Mouse (Mus musculus) monocyte, adult 2 months (primary cell): Measurements from ENCODE around the gene 2610002M06Rik.

ENCODE experiments used
- DNase-seq, 2 experiments: peaks; one replicate each; pipeline ENCODE4 v3.0.0; 2022; ENCODE audit warnings: low spot score in 2 of 2, low read depth in 1 of 2

Gene 2610002M06Rik

GRCm38 (mm10) chrX:107816218-107816554 lies at the start of gene 2610002M06Rik:
Gene 2610002M06Rik, minus strand, starts transcription at chrX:107816334.
- DNase-seq = peak; percentile 45 to 73

- DNase-seq = no peak
These were observed 42.0 kb upstream of the 2610002M06Rik start for GRCm38 (mm10) chrX:107858165-107858564.

GRCm38 (mm10) chrX:107816726-107817125 lies 592 bp upstream of the 2610002M06Rik start:
- DNase-seq = no peak

GRCm38 (mm10) chrX:107815502-107816217 lies 474 bp downstream of the 2610002M06Rik start:
- DNase-seq = no peak

DNA sequence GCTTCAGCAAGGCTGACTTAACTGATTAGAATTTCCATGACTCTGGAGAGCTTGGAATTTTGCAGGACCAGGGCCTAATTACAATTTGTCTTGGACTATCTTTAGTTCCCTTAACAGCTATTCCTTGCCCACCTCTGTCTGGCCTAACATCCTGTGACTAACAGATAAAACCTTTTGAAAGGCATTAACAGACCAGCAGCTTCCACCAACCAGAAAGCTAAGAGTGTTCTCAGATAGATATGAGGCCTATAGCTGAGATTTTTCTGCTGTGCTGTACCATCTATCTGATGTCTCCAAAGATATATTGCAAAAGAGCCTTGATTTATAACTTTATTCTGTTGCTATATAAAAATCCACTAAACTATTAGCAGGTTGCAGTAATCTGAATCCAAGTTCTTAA lies 4.0 kb downstream of the 2610002M06Rik start:
- no peak for DNase-seq

- DNase-seq = no peak
These were observed 19.2 kb downstream of the 2610002M06Rik start for GRCm38 (mm10) chrX:107796919-107797318.

GRCm38 (mm10) chrX:107795785-107796184 lies 20.3 kb downstream of the 2610002M06Rik start:
- no peak for DNase-seq

DNA sequence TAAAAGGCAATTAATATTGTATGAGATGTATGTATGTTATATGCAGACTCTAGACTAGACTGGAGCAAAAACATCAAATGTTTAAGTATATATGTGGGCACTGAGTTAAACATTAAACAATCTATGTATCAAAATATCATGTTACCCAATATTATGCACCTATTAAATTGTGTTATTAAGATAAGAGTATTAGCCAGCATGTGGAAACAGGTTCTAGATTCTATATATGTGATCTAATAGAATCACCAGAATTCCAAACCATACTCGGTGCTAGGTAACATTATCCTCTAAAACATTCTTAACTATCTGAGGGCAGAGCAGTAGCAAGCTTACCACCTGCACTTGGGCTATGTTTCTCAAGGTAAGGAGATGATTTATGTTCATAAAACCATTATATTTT lies 23.8 kb downstream of the 2610002M06Rik start, which contains the start of gene Tent5d:
TSS of gene Tent5d (plus strand) at position 301 of the 400 bp plus-strand sequence.
- no peak for DNase-seq

GRCm38 (mm10) chrX:107790750-107791493 lies 25.2 kb downstream of the 2610002M06Rik start:
- DNase-seq = no peak

DNA sequence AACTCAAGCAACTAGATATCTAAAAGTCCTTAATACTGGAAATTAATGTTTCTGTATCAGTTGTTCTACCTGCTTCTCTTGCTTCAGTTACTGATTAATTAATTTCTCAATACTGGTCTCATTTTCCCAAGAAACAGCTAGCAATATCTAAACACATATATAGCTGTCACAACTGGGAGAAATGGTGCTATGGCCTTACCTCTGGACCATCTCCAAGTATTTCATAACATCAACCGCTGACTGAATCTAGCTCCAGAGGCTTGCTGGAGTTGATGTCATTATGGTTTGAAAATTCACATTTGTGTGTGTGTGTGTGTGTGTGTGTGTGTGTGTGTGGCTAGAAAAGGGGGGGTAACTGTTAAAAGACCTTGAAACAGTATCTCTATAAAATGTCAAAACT lies 26.0 kb downstream of the 2610002M06Rik start:
- DNase-seq = no peak

GRCm38 (mm10) chrX:107767896-107768295 lies 48.2 kb downstream of the 2610002M06Rik start:
- DNase-seq = no peak
